Mouse (Mus musculus) liver, embryonic 14.5 days (tissue): Measurements from ENCODE around the gene Zfp148.

Source experiments
- CTCF ChIP-seq: IDR thresholded peaks from 2 replicates; pipeline ENCODE4 v1.5.1; 2016; ENCODE audit warnings: antibody characterized with exemption, low read depth, control low read depth
- EP300 ChIP-seq: IDR thresholded peaks from 2 replicates; pipeline ENCODE4 v1.6.1; 2016; ENCODE audit warnings: antibody characterized with exemption, low read depth

DNA sequence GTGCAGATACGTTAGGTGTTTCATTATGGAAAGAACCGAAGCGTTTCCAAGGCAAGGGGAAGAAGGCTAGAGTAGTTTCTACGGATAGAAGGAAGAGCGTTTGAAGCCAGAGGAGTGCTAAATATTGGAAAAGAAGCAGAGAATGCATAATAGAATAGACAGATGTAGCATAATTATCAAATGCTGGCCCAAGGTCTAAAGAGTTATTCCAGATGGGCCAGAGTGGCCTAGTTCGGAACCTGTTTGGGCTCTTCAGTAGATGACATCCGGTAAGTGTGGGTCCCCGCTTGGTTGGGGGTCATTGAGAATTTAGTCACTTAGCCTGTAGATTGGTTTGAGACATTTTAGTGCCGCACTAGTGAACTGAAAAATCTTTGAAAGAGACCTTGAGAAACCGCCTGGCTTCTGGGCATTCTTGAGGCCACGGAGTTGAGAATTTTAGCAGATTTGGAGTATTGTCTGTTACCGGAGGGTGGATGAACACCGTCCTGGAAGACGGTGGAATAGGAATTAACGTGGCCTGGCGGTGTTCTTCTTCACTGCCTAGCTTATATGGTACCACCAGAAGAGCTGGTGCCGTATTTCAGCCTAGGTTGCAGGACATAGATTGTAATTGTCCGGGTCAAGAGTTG, 1.1 kb downstream of the Zfp148 start:
- no peak for TF ChIP-seq CTCF
- no peak for TF ChIP-seq EP300
